Mouse (Mus musculus): ENCODE results near the gene Eps15.

DNA sequence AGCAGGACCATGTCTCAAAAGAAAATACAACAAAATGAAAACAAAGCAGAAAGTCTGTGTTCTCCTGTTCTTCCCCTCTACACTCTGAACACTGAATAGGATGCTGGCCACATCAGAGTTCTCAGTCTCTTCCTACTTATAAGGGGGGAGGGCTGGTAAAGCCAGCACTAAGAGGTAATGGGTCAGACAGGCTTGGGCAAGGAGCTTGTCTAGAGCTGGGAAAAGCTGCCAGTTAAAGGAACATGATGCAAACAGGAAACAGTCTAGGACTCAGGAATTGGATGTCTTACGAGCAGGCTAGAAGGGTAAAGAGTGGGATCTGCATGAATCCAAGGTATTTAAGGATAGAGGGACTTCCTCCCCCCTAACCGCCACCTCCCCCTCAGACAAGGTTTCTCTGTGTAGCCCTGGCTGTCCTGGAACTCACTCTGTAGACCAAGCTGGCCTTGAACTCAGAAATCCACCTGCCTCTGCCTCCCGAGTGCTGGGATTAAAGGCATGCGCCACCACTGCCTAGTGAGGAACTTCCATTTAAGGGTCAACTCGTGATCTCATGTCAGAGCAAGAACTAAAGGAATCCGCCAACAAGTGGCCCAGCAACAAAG lies 35.0 kb upstream of the Eps15 start:
- TF ChIP-seq CTCF (IDR thresholded peaks at IDR 0.05; ENCODE audit: borderline replicate concordance, insufficient read depth, low read depth, low read length) (no peak), POLR2A (IDR thresholded peaks at IDR 0.05; ENCODE audit: borderline replicate concordance, insufficient read depth, low read length) (no peak)

All from cerebellum, adult 2 months (tissue).